Mouse (Mus musculus) cerebellum, adult 2 months (tissue): ENCODE measurements around the gene Cc2d2b.

ENCODE experiments used
- CTCF ChIP-seq: fragments of 200-500 bp; IDR thresholded peaks from 2 replicates; pipeline ENCODE4 v1.5.1; 2011; ENCODE audit warnings: low read depth, mild to moderate bottlenecking, control low read depth, low read length, moderate library complexity, borderline replicate concordance; ENCODE audit not compliant: insufficient read depth
- POLR2A ChIP-seq: fragments of 200-500 bp; IDR thresholded peaks from 2 replicates; pipeline ENCODE4 v1.6.1; 2011; ENCODE audit warnings: low read length, control low read depth, borderline replicate concordance; ENCODE audit not compliant: insufficient read depth

- TF ChIP-seq CTCF: no peak
- TF ChIP-seq POLR2A: no peak
These were observed 91.8 kb downstream of the Cc2d2b start for GRCm38 (mm10) chr19:40840303-40840702.
